Mouse (Mus musculus) hindbrain, embryonic 16.5 days (tissue): Measurements from ENCODE around the gene Ucp1. TPM values are rescaled to one million over a fixed set of nuclear protein-coding genes. Genes with fewer than 3 reads are reported as not detected.
"Not testable (repeated sequence)": the region's sequence is repeated elsewhere in the genome, so short reads cannot be mapped to it uniquely, and the experiment has no call there.

Experiments
- ATAC-seq: fragments of 200-750 bp; cut with Nextera tagmentation; 2 replicates; pipeline ENCODE4 v1.8.0; 2017; ENCODE audit warnings: moderate TSS enrichment, moderate library complexity
- H3K27ac ChIP-seq: fragments of 300-500 bp; sonication (generic); 2 replicates; pipeline ENCODE4 v1.5.1; 2014; ENCODE audit warnings: low read depth, mild to moderate bottlenecking, control low read depth, low read length, moderate library complexity
- H3K27me3 ChIP-seq: fragments of 300-500 bp; sonication (generic); replicated peaks from 2 replicates; pipeline ENCODE4 v1.6.1; 2014; ENCODE audit warnings: low read length; ENCODE audit not compliant: control insufficient read depth, insufficient read depth
- H3K36me3 ChIP-seq: fragments of 300-500 bp; sonication (generic); 2 replicates; pipeline ENCODE4 v1.6.1; 2014; ENCODE audit warnings: mild to moderate bottlenecking, low read length, moderate library complexity, mixed read lengths; ENCODE audit not compliant: control insufficient read depth, insufficient read depth
- H3K4me1 ChIP-seq: fragments of 300-500 bp; sonication (generic); 2 replicates; pipeline ENCODE4 v1.6.1; 2014; ENCODE audit warnings: low read depth, low read length; ENCODE audit not compliant: control insufficient read depth, insufficient read depth
- H3K4me2 ChIP-seq: fragments of 300-500 bp; sonication (generic); 2 replicates; pipeline ENCODE4 v1.6.1; 2014; ENCODE audit warnings: mild to moderate bottlenecking, low read length, control low read depth, moderate library complexity
- H3K4me3 ChIP-seq: fragments of 300-500 bp; sonication (generic); 2 replicates; pipeline ENCODE4 v1.5.1; 2014; ENCODE audit warnings: mild to moderate bottlenecking, low read length, control low read depth, moderate library complexity
- H3K9ac ChIP-seq: fragments of 300-500 bp; sonication (generic); 2 replicates; pipeline ENCODE4 v1.6.1; 2014; ENCODE audit warnings: low read depth, mild to moderate bottlenecking, control low read depth, low read length, moderate library complexity
- H3K9me3 ChIP-seq: fragments of 300-500 bp; sonication (generic); 2 replicates; pipeline ENCODE4 v1.6.1; 2014; ENCODE audit warnings: mild to moderate bottlenecking, low read length, moderate library complexity; ENCODE audit not compliant: control insufficient read depth
- WGBS: fragments of 180-500 bp; shearing (Covaris S2); extraction: QIAGEN DNeasy Blood & Tissue Kit; methylation state at CpG from one replicate; pipeline ENCODE4 v1.1.7; 2014; 5-methylcytosine and 5-hydroxymethylcytosine counted together
- polyA plus RNA-seq: library from polyadenylated mRNA; unstranded; fragments of >200 nt; fragmentation: Nextera tagmentation; extraction: Ambion mirVana; gene quantifications from 2 replicates; pipeline ENCODE4 v1.2.1, GENCODE M21; 2015

Ucp1 gene
- polyA plus RNA-seq, 1 experiment from 2014 or later = 0.21 TPM

GRCm38 (mm10) chr8:83274470-83274869, 15.7 kb upstream of the Ucp1 start:
- no peaks in the 10 kb centered on the region for H3K9me3 ChIP-seq
- H3K4me1 ChIP-seq = no peaks in the 10 kb centered on the region
- no peak overlapping the region for H3K4me3 ChIP-seq
- no peak for ATAC-seq
- no peaks in the 10 kb centered on the region for H3K27me3 ChIP-seq
- WGBS = 74% methylated on average over 11 of the region's 11 CpGs
- no peak overlapping the region for H3K27ac ChIP-seq
- no peak overlapping the region for H3K9ac ChIP-seq
- no peak overlapping the region for H3K4me2 ChIP-seq
- peaks cover 19% of the 10 kb centered on the region for H3K36me3 ChIP-seq

DNA sequence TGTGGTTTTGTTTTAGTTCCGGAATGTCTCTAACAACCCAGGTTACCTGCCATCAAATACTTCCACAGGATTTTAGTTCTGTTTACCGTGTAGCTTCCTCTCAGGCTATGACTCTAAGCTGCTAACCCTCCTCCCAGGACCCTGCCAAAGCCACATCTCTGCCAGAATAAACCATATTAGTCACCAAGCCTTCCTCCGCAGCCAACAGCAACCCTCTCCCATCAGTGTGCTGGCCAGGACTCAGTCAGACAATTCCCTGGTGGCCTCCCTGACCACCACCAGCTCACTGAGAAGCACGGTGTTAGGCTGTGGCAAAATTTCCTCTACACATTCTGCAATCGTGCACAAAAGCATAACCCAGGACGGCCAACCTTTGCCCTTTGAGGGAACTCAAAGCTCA, 11.7 kb upstream of the Ucp1 start:
- WGBS = 83% methylated on average over 6 of the region's 6 CpGs
- H3K27ac ChIP-seq = no peak overlapping the region
- H3K36me3 ChIP-seq = 0 out of 2 replicates have a peak, but pooled peaks cover 2% of the 10 kb centered on the region

GRCm38 (mm10) chr8:83285391-83285790, 4.8 kb upstream of the Ucp1 start:
- no peak for ATAC-seq
- no peak overlapping the region for H3K4me2 ChIP-seq
- H3K4me1 ChIP-seq = peaks cover 4% of the 10 kb centered on the region
- no peak overlapping the region for H3K4me3 ChIP-seq
- 81% methylated on average over 8 of the region's 8 CpGs for WGBS
- no peaks in the 10 kb centered on the region for H3K36me3 ChIP-seq
- H3K9me3 ChIP-seq = no peaks in the 10 kb centered on the region
- no peak overlapping the region for H3K9ac ChIP-seq
- H3K27ac ChIP-seq = no peak overlapping the region
- peaks cover 2% of the 10 kb centered on the region; the same call in 1 of the 2 replicates for H3K27me3 ChIP-seq

More for the DNA sequence above, 11.7 kb upstream of the Ucp1 start:
- no peak overlapping the region for H3K4me2 ChIP-seq
- H3K9ac ChIP-seq = no peak overlapping the region
- H3K9me3 ChIP-seq = no peaks in the 10 kb centered on the region
- no peak overlapping the region for H3K4me3 ChIP-seq
- no peaks in the 10 kb centered on the region for H3K4me1 ChIP-seq
- no peaks in the 10 kb centered on the region for H3K27me3 ChIP-seq
- ATAC-seq = no peak

- no peak overlapping the region for H3K4me2 ChIP-seq
- WGBS = 84% methylated on average over 4 of the region's 4 CpGs
- H3K9me3 ChIP-seq = no peaks in the 10 kb centered on the region
- H3K27ac ChIP-seq = no peak overlapping the region
- no peaks in the 10 kb centered on the region for H3K4me1 ChIP-seq
- no peak overlapping the region for H3K4me3 ChIP-seq
- H3K9ac ChIP-seq = no peak overlapping the region
- H3K27me3 ChIP-seq = no peaks in the 10 kb centered on the region
- ATAC-seq = no peak
- no peaks in the 10 kb centered on the region for H3K36me3 ChIP-seq
These were observed 7.2 kb downstream of the Ucp1 start for GRCm38 (mm10) chr8:83297375-83297774.

- ATAC-seq = no peak
- H3K9ac ChIP-seq = no peak overlapping the region
- WGBS = 65% methylated on average over 1 of the region's 1 CpGs
- H3K27ac ChIP-seq = no peak overlapping the region
- H3K4me2 ChIP-seq = no peak overlapping the region
- H3K4me1 ChIP-seq = no peaks in the 10 kb centered on the region
- no peaks in the 10 kb centered on the region for H3K36me3 ChIP-seq
- H3K4me3 ChIP-seq = no peak overlapping the region
- no peaks in the 10 kb centered on the region for H3K27me3 ChIP-seq
- no peaks in the 10 kb centered on the region for H3K9me3 ChIP-seq
These were observed 10.0 kb downstream of the Ucp1 start for GRCm38 (mm10) chr8:83300135-83300534.

GRCm38 (mm10) chr8:83304946-83305345, 14.8 kb downstream of the Ucp1 start:
- no peaks in the 10 kb centered on the region for H3K9me3 ChIP-seq
- H3K4me3 ChIP-seq = no peak overlapping the region
- 91% methylated on average over 1 of the region's 1 CpGs for WGBS
- no peak overlapping the region for H3K9ac ChIP-seq
- no peaks in the 10 kb centered on the region for H3K36me3 ChIP-seq
- no peaks in the 10 kb centered on the region for H3K4me1 ChIP-seq
- no peaks in the 10 kb centered on the region for H3K27me3 ChIP-seq
- H3K27ac ChIP-seq = no peak overlapping the region
- H3K4me2 ChIP-seq = no peak overlapping the region
- no peak for ATAC-seq

DNA sequence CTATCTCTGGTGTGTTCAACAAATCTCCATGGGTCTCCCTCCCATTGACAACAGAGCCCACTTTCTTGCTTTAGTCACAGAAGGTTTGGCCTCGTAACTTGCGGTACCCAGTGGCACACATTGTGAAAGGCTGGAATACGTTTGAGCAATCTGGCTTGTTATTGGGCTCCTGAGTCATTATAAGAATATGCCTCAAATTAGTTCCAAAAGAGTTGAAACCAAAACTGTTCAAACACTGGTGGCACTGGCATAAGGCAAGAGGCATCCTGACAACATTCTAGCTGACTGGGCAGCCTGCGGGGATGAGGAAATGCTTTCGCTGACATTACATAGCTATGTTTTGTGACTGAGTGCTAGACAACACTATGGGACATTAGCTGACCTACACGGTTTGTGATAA, 19.7 kb downstream of the Ucp1 start:
- ATAC-seq = no peak
- WGBS = 93% methylated on average over 6 of the region's 6 CpGs
- H3K4me1 ChIP-seq = no peaks in the 10 kb centered on the region
- peaks cover 3% of the 10 kb centered on the region; the same call in 1 of the 2 replicates for H3K36me3 ChIP-seq
- H3K27ac ChIP-seq = no peak overlapping the region
- no peak overlapping the region for H3K4me3 ChIP-seq
- H3K4me2 ChIP-seq = no peak overlapping the region
- no peaks in the 10 kb centered on the region for H3K27me3 ChIP-seq
- H3K9me3 ChIP-seq = no peaks in the 10 kb centered on the region
- H3K9ac ChIP-seq = no peak overlapping the region

- 80% methylated on average over 4 of the region's 4 CpGs for WGBS
- H3K4me3 ChIP-seq, H3K9ac ChIP-seq, H3K4me2 ChIP-seq, H3K9me3 ChIP-seq, H3K27ac ChIP-seq, H3K27me3 ChIP-seq, ATAC-seq, H3K4me1 ChIP-seq: not testable (repeated sequence)
- H3K36me3 ChIP-seq = peaks cover 30% of the 10 kb centered on the region
These were observed 24.9 kb downstream of the Ucp1 start for GRCm38 (mm10) chr8:83315084-83315483.

DNA sequence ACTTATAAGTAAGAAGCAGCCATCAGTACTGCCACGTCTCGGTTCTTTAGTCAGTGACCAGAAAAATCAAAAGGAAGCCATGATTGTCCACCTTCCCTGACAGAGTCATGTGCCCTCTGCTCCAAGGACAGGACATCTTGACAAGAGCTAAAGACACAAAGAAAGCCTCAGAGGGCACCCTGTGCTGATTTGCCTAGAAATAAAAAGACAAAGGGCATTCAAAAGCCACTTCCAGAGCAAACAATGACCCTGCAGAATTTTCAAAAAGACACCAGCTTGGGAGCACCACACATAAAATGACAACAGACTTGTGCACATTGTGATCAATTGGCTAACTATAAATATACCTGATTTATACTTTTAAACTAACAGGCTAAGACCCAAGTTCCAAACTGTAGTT, 25.5 kb downstream of the Ucp1 start:
- no peak overlapping the region for H3K27ac ChIP-seq
- H3K4me2 ChIP-seq = no peak overlapping the region
- H3K4me1 ChIP-seq = no peaks in the 10 kb centered on the region
- H3K9ac ChIP-seq = no peak overlapping the region
- H3K4me3 ChIP-seq = no peak overlapping the region
- H3K27me3 ChIP-seq = no peaks in the 10 kb centered on the region
- 56% methylated on average over 2 of the region's 2 CpGs for WGBS
- no peaks in the 10 kb centered on the region for H3K9me3 ChIP-seq
- ATAC-seq = no peak
- H3K36me3 ChIP-seq = peaks cover 30% of the 10 kb centered on the region

DNA sequence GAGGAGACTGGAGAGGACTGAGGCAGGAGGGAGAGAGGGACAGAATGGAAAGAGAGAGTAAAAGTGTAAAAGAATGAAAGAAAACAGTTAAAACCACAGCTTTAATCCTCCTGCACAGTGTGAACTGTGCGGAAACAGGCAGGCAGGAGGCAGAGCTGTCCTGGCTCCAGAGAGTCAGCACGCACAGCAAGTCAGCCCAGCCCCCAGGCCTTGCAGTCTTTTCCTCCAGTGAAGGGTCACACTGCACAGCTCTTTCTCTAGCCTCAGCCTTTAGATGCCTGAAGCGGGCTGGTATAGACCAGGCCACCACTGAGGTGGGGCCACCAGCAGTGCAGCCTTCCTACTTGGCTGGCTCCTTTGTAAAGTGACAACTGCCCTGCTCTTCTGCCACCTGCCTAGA, 30.4 kb downstream of the Ucp1 start:
- ATAC-seq = no peak
- 55% methylated on average over 3 of the region's 3 CpGs for WGBS
- H3K4me3 ChIP-seq = no peak overlapping the region
- H3K4me1 ChIP-seq = no peaks in the 10 kb centered on the region
- H3K36me3 ChIP-seq = peaks cover 37% of the 10 kb centered on the region
- no peaks in the 10 kb centered on the region for H3K9me3 ChIP-seq
- H3K9ac ChIP-seq = no peak overlapping the region
- H3K4me2 ChIP-seq = no peak overlapping the region
- no peaks in the 10 kb centered on the region for H3K27me3 ChIP-seq
- H3K27ac ChIP-seq = no peak overlapping the region
